Mouse (Mus musculus): Measurements from ENCODE around the gene Hoxa3.

Gene Hoxa3

DNA sequence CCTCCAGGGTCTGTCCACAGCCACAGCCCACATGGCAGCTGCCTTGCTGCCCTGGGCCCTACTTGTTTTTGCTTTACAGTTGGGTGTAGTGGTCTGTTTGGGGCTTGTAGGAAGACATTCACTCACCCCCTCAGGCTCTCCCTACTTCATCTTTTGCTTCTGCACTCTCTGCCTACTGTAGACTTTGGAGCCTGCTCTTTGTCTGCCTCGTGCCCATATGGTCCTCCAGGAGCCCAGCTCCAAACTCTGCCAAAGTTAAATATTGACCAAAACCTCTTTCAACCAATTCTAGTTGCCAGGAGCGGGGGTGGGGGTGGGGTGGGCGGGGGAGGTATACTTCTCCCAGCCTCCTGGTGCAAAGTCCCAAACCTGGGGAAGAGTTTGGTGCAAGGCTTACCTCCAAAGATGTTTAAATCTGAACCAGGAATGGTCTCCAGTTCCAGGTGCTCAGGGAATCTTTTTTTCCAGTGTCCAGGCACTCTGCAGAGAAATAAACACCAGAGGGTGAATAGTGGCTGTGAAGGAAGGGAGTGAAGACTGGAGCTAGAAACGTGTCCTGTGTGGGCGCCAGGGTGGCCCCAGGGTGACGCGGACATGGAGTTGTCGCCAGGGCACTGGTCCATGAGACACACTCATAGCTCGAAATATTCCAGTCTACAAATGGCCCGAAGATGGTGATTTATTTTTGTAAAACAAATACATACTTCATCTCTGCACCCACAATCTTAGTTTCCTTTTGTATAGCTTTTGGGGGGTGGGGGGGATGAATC lies 29.6 kb downstream of the Hoxa3 start:
- DNase-seq (ENCODE audit: low read depth, low spot score): no peak

DNA sequence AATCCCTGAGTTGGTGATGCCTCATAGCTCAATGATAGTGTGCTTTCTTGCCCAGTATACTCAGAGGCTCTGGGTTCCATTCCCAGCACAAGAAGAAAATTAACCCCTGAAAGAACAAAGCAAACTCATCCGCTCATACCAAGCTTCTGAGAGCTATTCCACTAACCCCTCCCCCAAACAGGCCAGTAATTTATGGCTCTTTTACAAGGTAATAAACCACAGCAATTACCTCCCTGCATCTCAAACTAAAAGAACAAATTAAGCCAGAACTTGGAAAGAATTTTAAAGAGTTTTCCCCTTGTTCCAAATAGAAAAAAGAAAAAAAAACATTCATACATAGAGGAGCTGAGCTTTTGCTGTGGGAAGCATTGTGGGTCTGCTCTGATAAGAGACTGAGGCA lies 30.3 kb downstream of the Hoxa3 start:
- DNase-seq (ENCODE audit: low read depth, low spot score): no peak

GRCm38 (mm10) chr6:52182030-52182429 lies 31.1 kb downstream of the Hoxa3 start:
- DNase-seq (ENCODE audit: low read depth, low spot score): no peak

DNA sequence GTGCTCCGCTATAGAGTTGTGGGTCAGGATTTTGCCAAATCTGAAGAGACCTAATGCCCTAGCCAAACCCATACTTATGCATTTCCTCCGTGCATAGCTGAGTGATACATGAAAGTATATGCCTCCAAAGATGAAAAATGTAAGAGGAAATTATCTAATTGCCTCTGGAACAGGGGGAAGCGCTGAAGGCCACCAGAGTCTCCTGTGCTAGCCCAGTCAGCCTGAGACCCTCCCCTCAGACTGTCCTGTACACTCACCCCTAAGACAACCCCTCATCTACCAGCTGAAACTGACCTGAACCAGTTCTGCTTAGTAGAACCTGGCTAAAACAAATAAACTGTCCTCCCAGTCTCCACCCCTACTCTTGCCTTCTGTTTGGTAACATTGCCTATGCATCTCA lies 32.4 kb downstream of the Hoxa3 start:
- peak; percentile 73 for DNase-seq (ENCODE audit: low read depth, low spot score)

DNA sequence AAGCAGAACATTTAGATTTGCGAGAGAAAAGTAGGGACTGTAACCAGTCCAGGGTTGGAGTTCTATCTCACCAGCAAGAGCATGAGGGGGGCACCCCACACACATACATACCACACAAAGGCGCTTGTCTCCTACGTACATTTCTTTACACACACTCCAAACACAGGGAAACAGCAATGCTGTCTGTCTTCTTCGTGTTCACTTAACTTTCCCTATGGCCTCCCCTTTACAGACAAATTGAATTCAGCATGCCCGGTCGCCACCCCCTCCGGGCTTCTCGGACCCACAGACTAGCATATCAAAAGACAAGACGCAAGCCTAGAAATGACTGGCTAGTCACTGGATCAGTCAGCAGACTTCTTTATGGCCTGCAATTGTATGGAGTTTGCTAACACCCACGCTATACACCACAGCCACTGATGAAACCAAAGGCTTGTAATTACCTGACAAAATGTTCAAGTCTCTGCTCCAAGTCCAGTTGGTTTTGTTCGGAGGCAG lies 32.9 kb downstream of the Hoxa3 start:
- DNase-seq (ENCODE audit: low read depth, low spot score): no peak

- no peak for DNase-seq (ENCODE audit: low read depth, low spot score)
These were observed 33.4 kb downstream of the Hoxa3 start for GRCm38 (mm10) chr6:52179690-52180089.

- no peak for DNase-seq (ENCODE audit: low read depth, low spot score)
These were observed 34.0 kb downstream of the Hoxa3 start for GRCm38 (mm10) chr6:52178918-52179665.

DNA sequence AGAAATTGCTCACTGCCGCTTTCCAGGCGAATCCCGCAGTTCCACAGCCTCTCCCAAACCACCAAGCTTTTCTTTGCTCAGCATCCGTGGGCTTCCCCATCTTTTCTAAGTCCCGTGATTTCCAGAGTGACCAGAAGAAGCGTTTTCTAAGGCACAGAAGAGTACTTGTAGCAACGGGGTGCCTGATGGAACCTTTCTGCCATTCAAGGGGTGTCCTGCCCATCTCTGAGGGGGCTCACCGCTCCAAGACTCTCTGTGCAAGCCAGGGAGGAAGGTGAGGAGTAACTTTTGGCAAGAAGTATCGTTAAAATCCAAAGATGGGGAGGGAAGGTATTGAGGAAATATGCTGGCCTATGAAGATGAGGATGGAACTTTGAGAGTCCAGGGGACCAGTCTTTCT lies 35.3 kb downstream of the Hoxa3 start:
- DNase-seq (ENCODE audit: low read depth, low spot score): no peak

- DNase-seq (ENCODE audit: low read depth, low spot score): peak; percentile 79
These were observed 35.9 kb downstream of the Hoxa3 start, which contains the start of gene 5730596B20Rik for GRCm38 (mm10) chr6:52177061-52177735. TSS of gene 5730596B20Rik (plus strand) at chr6:52177498.

DNA sequence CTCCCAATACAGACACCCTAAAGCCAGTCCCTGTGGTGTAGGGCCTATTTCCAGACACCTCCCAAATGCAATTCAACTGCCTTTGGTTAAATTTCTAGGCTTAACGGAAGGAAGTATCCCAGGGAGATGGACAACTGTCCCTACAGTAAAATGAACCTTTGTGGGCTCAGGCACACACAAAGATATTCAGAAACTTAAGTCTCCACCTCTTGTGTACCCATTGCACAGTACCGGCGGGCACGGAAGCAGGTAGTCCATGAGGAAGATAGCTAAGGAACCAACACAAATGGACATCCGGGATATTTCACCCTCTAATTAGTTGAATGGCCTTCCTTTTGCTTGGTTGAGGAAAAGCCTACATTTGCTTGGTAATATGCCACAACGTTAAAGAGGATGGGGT lies 36.7 kb downstream of the Hoxa3 start:
- DNase-seq (ENCODE audit: low read depth, low spot score): no peak

DNA sequence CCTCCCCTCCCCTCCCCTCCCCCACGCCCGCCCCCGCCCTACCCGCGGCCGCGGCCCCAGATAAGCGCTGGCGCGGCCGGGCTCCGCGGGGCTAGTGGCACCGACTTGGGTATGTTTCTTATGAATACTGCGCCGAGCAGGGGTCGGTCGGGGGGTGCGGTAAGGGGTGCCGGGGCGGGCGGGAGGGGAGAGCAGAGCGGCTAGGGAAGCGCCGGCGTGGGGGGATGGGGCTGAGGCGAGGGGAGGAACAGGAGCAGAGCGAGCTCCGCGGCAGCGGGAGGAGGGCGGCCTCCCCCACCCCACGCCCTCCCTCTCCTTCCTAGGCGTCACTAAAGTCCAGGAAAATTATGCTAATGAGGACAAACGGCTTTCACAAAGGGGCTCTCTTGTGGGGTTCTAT lies 37.3 kb downstream of the Hoxa3 start:
- DNase-seq (ENCODE audit: low read depth, low spot score): peak; percentile 70

DNA sequence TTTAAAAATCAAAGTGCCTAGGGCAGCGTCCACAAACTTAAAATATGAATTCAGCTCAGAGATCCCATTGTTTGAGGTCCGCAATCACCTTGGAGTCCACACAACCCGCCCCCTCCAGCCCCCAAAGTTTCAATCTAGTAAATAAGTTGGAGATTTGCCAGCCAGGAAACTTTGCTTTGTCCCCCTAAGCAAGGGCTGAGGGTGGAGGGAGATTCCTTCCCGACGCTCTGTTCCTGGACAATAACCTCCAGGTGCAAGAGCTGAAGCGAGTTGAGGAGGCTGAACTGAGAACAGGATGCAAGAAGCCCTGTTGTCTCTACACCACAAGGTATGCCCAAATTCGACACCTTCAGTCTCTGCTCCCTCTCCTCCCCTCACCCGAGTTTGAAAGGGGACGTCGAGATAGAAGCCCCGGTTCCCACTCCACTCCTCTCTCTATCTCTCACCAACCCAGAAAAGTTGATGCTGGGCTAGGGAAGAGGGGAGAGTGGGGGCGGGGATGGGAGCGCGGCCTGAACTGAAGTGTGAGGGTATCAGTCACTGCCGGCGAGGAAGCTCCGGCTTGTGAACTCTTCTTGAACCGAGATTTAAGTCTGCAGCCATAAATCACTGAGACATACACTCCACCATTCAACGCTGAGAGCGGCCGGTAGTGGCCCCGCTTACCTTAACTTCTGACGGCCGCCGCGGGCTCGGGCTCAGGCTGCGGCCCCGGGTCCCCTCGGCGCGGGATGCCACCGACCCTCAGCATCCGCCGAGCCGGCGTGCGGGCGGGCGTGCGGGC lies 38.0 kb downstream of the Hoxa3 start:
- peak; percentile 89 for DNase-seq (ENCODE audit: low read depth, low spot score)

GRCm38 (mm10) chr6:52173648-52174047 lies 39.5 kb downstream of the Hoxa3 start:
- DNase-seq (ENCODE audit: low read depth, low spot score): no peak

GRCm38 (mm10) chr6:52172501-52172900 lies 40.6 kb downstream of the Hoxa3 start:
- peak; percentile 99 for DNase-seq (ENCODE audit: low read depth, low spot score)

- DNase-seq (ENCODE audit: low read depth, low spot score): no peak
These were observed 41.2 kb downstream of the Hoxa3 start for GRCm38 (mm10) chr6:52171938-52172337.

- DNase-seq (ENCODE audit: low read depth, low spot score): no peak
These were observed 41.8 kb downstream of the Hoxa3 start for GRCm38 (mm10) chr6:52171331-52171730.

DNA sequence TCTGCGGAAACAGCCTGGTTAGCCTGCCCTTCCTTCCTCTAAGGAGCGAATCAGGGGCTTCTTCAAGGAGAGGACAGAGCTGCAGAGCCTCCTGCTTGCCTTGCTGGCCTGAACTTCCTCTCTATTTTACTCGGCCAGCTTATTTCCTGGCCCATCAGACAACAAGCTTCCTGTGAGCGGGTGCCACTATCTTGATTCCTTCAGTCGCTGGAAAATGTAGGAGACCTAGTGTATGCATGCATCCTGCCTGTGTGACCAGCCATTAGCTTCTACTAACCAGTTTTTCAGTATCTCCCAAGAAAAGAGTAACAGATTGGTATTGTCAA lies 42.3 kb downstream of the Hoxa3 start:
- DNase-seq (ENCODE audit: low read depth, low spot score): no peak

- no peak for DNase-seq (ENCODE audit: low read depth, low spot score)
These were observed 42.8 kb downstream of the Hoxa3 start for GRCm38 (mm10) chr6:52170166-52170897.

DNA sequence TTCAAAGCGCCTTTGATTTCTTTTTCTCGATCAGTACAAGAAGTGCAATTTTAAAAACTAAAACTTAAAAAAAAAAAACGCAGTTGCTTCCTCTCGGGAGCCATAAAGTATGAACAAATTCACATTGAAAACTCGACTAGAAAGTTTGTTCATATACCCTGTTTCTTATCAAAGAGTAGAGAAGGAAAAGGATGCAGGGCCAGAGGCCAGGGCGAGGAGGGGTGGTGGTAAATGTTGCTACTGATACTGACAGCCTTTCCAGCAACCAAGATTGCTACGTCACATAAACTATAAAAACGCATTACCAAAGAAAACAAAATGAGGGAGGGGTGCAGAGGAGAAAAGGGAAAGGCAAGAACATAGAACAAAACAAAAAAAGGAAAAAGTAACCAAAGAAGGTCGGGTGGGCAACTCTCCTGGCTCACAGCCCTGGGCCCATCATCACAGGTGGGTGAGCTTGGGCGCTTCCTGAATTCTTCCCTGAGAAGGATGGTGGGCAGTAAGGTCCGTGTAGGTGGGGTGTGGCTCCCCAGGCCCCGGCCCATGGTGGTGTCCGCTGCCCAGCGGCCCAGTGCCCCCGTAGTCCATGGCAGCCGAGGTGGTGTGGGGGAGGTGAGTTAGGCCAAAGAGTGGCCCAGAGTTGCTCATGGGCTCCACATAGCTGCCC lies 43.5 kb downstream of the Hoxa3 start:
- no peak for DNase-seq (ENCODE audit: low read depth, low spot score)
